Mouse (Mus musculus) intestine, embryonic 14.5 days (tissue): Measurements from ENCODE around the gene Rbpms2. TPM values are rescaled to one million over a fixed set of nuclear protein-coding genes. Genes with fewer than 3 reads are reported as not detected.

Source experiments
- ATAC-seq: fragments of 200-750 bp; cut with Nextera tagmentation; replicated peaks from 2 replicates; pipeline ENCODE4 v1.8.0; 2017; ENCODE audit warnings: low read depth, moderate number of reproducible peaks, moderate TSS enrichment, moderate library complexity; ENCODE audit not compliant: low FRiP score, low TSS enrichment
- DNase-seq: peaks from one replicate; pipeline ENCODE4 v3.0.0-alpha.2; 2018; ENCODE audit warnings: low spot score
- H3K27ac ChIP-seq: fragments of 300-500 bp; sonication (generic); 2 replicates; pipeline ENCODE4 v1.5.1; 2014; ENCODE audit warnings: low read depth, mild to moderate bottlenecking, control low read depth
- H3K27me3 ChIP-seq: fragments of 300-500 bp; sonication (generic); replicated peaks from 2 replicates; pipeline ENCODE4 v1.6.1; 2014; ENCODE audit warnings: low read length, control low read depth; ENCODE audit not compliant: control insufficient read depth, insufficient read depth
- H3K36me3 ChIP-seq: fragments of 300-500 bp; sonication (generic); 2 replicates; pipeline ENCODE4 v1.6.1; 2014; ENCODE audit warnings: low read length, control low read depth; ENCODE audit not compliant: control insufficient read depth, insufficient read depth
- H3K4me1 ChIP-seq: fragments of 300-500 bp; sonication (generic); replicated peaks from 2 replicates; pipeline ENCODE4 v1.6.1; 2014; ENCODE audit warnings: low read length, control low read depth, mixed read lengths; ENCODE audit not compliant: control insufficient read depth, insufficient read depth
- H3K4me2 ChIP-seq: fragments of 300-500 bp; sonication (generic); 2 replicates; pipeline ENCODE4 v1.6.1; 2014; ENCODE audit warnings: low read length
- H3K4me3 ChIP-seq: fragments of 300-500 bp; sonication (generic); 2 replicates; pipeline ENCODE4 v1.5.1; 2014; ENCODE audit warnings: low read depth, low read length, control low read depth, mixed read lengths
- H3K9ac ChIP-seq: fragments of 300-500 bp; sonication (generic); 2 replicates; pipeline ENCODE4 v1.6.1; 2014; ENCODE audit warnings: mild to moderate bottlenecking, low read length
- H3K9me3 ChIP-seq: fragments of 300-500 bp; sonication (generic); 2 replicates; pipeline ENCODE4 v1.6.1; 2016; ENCODE audit warnings: low read length, control low read depth; ENCODE audit not compliant: control insufficient read depth
- whole genome bisulfite sequencing: fragments of 180-500 bp; shearing (Covaris S2); extraction: QIAGEN DNeasy Blood & Tissue Kit; methylation state at CpG from one replicate; pipeline ENCODE4 v1.1.7; 2014; 5-methylcytosine and 5-hydroxymethylcytosine counted together
- polyA plus RNA-seq: library from polyadenylated mRNA; unstranded; fragments of >200 nt; fragmentation: Nextera tagmentation; extraction: Ambion mirVana; gene quantifications from 2 replicates; pipeline ENCODE4 v1.2.1, GENCODE M21; 2014

Gene Rbpms2
- polyA plus RNA-seq, 1 experiment from 2014 or later, result 28.2 TPM

GRCm38 (mm10) chr9:65629767-65630630, 551 bp downstream of the Rbpms2 start:
- WGBS, result under 1% methylated on average over 51 of the region's 83 CpGs
- DNase-seq (peak; percentile 84), ATAC-seq (peak; percentile 91)
- Histone ChIP-seq H3K4me2 (peak overlapping the region; percentile 95), H3K27me3 (peaks cover 21% of the 10 kb centered on the region), H3K36me3 (no peaks in the 10 kb centered on the region), H3K4me1 (peaks cover 10% of the 10 kb centered on the region; the same call in 1 of the 2 replicates), H3K4me3 (peak overlapping the region; percentile 77), H3K9me3 (no peaks in the 10 kb centered on the region), H3K27ac (peak overlapping the region; percentile 64), H3K9ac (peak overlapping the region; percentile 70)

GRCm38 (mm10) chr9:65630631-65631353, 1.3 kb downstream of the Rbpms2 start:
- no peaks in the 10 kb centered on the region for H3K36me3 ChIP-seq
- H3K9ac ChIP-seq, result peak overlapping the region; percentile 70
- H3K9me3 ChIP-seq, result no peaks in the 10 kb centered on the region
- DNase-seq, result peak; percentile 70
- ATAC-seq, result peak; percentile 86
- peak overlapping the region; percentile 95 for H3K4me2 ChIP-seq
- peaks cover 10% of the 10 kb centered on the region; the same call in 1 of the 2 replicates for H3K4me1 ChIP-seq
- peaks cover 21% of the 10 kb centered on the region for H3K27me3 ChIP-seq
- peak overlapping the region; percentile 64 for H3K27ac ChIP-seq
- peak overlapping the region; percentile 77 for H3K4me3 ChIP-seq
- whole genome bisulfite sequencing, result under 1% methylated on average over 69 of the region's 78 CpGs

DNA sequence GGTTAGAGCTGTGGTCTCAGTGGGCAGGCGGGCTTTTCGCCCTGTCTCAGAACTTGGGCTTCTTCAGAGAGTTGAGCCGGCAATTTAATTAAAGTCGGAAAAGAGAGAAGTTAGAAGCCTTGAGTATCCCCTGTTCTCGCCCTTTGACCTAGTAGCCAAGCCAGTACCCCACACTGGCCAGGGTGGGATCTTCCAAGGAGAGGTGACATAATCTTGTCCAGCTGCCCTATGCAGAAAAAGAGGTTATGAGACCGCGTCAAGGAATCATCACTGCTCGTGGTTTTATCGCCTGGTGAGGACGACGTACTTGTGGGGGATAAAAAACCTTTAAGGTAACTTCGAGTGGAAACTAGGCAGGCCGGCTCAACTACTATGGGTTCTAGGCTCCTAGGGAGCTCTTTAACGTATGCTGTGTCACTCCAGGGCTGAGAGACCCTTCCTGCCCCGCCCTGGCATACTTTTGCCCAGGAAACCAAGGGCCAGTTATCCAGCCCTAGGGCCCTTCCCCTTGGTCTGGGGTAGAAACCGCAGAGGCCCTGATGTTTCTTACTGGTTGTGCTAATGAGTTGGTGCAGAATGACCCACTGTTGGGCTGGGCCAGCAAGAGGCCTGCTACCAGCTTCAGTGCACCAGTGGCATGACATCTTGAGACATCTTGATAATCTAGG, 2.0 kb downstream of the Rbpms2 start:
- H3K9ac ChIP-seq, result peak overlapping the region; percentile 70
- peak overlapping the region; percentile 77 for H3K4me3 ChIP-seq
- peak overlapping the region; percentile 95 for H3K4me2 ChIP-seq
- H3K4me1 ChIP-seq, result peaks cover 10% of the 10 kb centered on the region; the same call in 1 of the 2 replicates
- WGBS, result 31% methylated on average over 16 of the region's 16 CpGs
- H3K27ac ChIP-seq, result peak overlapping the region; percentile 43; the same call in 1 of the 2 replicates
- DNase-seq, result no peak
- H3K27me3 ChIP-seq, result peaks cover 21% of the 10 kb centered on the region
- no peaks in the 10 kb centered on the region for H3K9me3 ChIP-seq
- no peaks in the 10 kb centered on the region for H3K36me3 ChIP-seq
- no peak for ATAC-seq

GRCm38 (mm10) chr9:65635766-65636165, 6.3 kb downstream of the Rbpms2 start:
- H3K4me1 ChIP-seq, result peaks cover 13% of the 10 kb centered on the region; the same call in 1 of the 2 replicates
- H3K9ac ChIP-seq, result no peak overlapping the region
- ATAC-seq (no peak), DNase-seq (no peak)
- H3K9me3 ChIP-seq, result no peaks in the 10 kb centered on the region
- H3K27me3 ChIP-seq, result no peaks in the 10 kb centered on the region; the same call in 1 of the 2 replicates
- H3K4me3 ChIP-seq, result no peak overlapping the region
- H3K36me3 ChIP-seq, result no peaks in the 10 kb centered on the region
- no peak overlapping the region for H3K27ac ChIP-seq
- no peak overlapping the region for H3K4me2 ChIP-seq
- 81% methylated on average over 1 of the region's 1 CpGs for WGBS

GRCm38 (mm10) chr9:65636926-65637325, 7.5 kb downstream of the Rbpms2 start:
- Histone ChIP-seq H3K27me3 (no peaks in the 10 kb centered on the region), H3K36me3 (no peaks in the 10 kb centered on the region), H3K4me3 (no peak overlapping the region), H3K9ac (no peak overlapping the region), H3K4me2 (no peak overlapping the region), H3K4me1 (peaks cover 17% of the 10 kb centered on the region), H3K27ac (no peak overlapping the region), H3K9me3 (no peaks in the 10 kb centered on the region)
- WGBS, result 84% methylated on average over 4 of the region's 4 CpGs
- DNase-seq, result no peak
- no peak for ATAC-seq

DNA sequence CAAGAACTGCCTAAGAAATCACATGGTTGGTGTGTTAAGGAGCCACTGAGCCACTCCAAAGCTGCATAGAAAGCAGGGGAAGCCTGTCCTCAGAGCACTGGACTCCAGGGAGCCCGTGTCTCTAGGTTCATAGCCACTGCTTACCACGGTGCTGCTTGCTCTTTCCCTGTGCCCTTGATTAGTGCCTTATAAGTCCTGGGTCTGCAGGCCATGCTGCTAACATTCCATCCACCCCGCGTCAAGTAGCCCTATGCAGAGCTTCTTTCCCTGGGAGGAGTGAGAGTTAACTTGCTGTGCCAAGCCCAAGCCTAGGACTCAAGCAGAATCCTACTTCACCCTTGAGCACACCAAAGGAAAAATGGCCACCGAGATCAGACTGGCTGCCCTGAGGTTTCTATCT, 9.6 kb downstream of the Rbpms2 start:
- H3K27me3 ChIP-seq, result no peaks in the 10 kb centered on the region
- ATAC-seq, result no peak

DNA sequence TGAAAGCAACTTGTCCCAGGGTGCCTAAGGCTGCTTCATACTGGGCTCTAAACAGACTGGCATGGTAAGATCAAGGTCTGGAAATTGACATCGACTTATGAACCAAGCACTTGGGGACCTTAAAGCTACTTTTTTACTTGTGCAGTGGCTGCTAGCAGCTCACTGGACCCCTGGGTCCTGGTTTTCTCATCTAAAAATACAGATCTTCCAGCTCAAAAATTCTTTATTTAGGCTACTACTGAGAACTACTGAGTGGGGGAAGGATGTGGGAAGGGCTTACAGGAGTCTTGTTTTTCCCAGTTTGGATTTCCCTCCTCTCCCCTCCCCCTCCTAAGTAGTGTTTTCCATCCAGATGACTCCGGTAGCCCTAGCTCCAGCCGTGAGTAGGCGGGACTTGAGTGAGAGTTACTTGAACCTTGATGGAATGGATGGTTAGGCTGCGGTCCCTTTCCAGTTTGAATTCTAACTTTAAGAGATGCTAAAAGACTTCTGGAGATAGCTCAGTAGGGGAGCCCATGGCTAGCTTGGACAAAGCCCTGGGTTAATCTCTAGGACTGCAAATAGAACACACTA, 11.5 kb downstream of the Rbpms2 start:
- DNase-seq (no peak), ATAC-seq (no peak)
- 0 out of 2 replicates have a peak overlapping the region, but pooled peaks have one; percentile 23 for H3K4me2 ChIP-seq
- no peaks in the 10 kb centered on the region for H3K27me3 ChIP-seq
- 16% methylated on average over 5 of the region's 5 CpGs for WGBS
- H3K36me3 ChIP-seq, result no peaks in the 10 kb centered on the region
- no peaks in the 10 kb centered on the region for H3K9me3 ChIP-seq
- H3K27ac ChIP-seq, result no peak overlapping the region; the same call in 1 of the 2 replicates
- no peak overlapping the region for H3K9ac ChIP-seq
- H3K4me1 ChIP-seq, result peaks cover 14% of the 10 kb centered on the region
- no peak overlapping the region for H3K4me3 ChIP-seq

More for the DNA sequence above, 9.6 kb downstream of the Rbpms2 start:
- WGBS, result 57% methylated on average over 5 of the region's 5 CpGs
- Histone ChIP-seq H3K9ac (no peak overlapping the region), H3K4me1 (peaks cover 14% of the 10 kb centered on the region), H3K36me3 (no peaks in the 10 kb centered on the region), H3K4me3 (no peak overlapping the region), H3K9me3 (no peaks in the 10 kb centered on the region), H3K27ac (no peak overlapping the region), H3K4me2 (no peak overlapping the region)
- DNase-seq, result no peak
